Mouse (Mus musculus): ENCODE measurements around the gene Arid1a.

The Arid1a gene

GRCm38 (mm10) chr4:133750184-133750775, 6.3 kb downstream of the Arid1a start:
- CTCF ChIA-PET: interaction anchor here (0.9 kb wide), 1 partner anchor 14 kb away, joined by 11 read pairs; no protein-coding TSS in a partner anchor

GRCm38 (mm10) chr4:133735282-133735681, 21.3 kb downstream of the Arid1a start:
- CTCF ChIA-PET: interaction anchor here (0.6 kb wide), 1 partner anchor 298 kb away, joined by 4 read pairs; no protein-coding TSS in a partner anchor

- CTCF ChIA-PET: interaction anchor here (0.9 to 1.4 kb wide), 2 partner anchors 10 to 16 kb away, joined by 3 to 4 read pairs; no protein-coding TSS in a partner anchor
These were observed 26.4 kb downstream of the Arid1a start for GRCm38 (mm10) chr4:133730122-133730521.

- CTCF ChIA-PET: interaction anchor here (0.6 to 1.4 kb wide), 3 partner anchors 9 to 17 kb away, joined by 3 to 17 read pairs (median 4); no protein-coding TSS in a partner anchor
These were observed 27.0 kb downstream of the Arid1a start for GRCm38 (mm10) chr4:133729541-133730093.

GRCm38 (mm10) chr4:133729007-133729406, 27.6 kb downstream of the Arid1a start:
- CTCF ChIA-PET: interaction anchor here (0.6 to 1.4 kb wide), 2 partner anchors 9 to 12 kb away, joined by 4 to 17 read pairs; no protein-coding TSS in a partner anchor

- CTCF ChIA-PET: no interaction called here
These were observed 28.3 kb downstream of the Arid1a start for GRCm38 (mm10) chr4:133728256-133728655.

GRCm38 (mm10) chr4:133725706-133726105, 30.9 kb downstream of the Arid1a start:
- CTCF ChIA-PET: interaction anchor here (0.5 to 1.1 kb wide), 3 partner anchors 36 to 103 kb away, joined by 3 to 8 read pairs (median 4); no protein-coding TSS in a partner anchor

GRCm38 (mm10) chr4:133719791-133720190, 36.8 kb downstream of the Arid1a start:
- CTCF ChIA-PET: interaction anchor here (1.1 kb wide), 1 partner anchor 10 kb away, joined by 4 read pairs; no protein-coding TSS in a partner anchor

- CTCF ChIA-PET: no interaction called here
These were observed 43.8 kb downstream of the Arid1a start for GRCm38 (mm10) chr4:133712755-133713154.

GRCm38 (mm10) chr4:133711307-133712076, 45.1 kb downstream of the Arid1a start:
- CTCF ChIA-PET: no interaction called here

GRCm38 (mm10) chr4:133709395-133709794, 47.2 kb downstream of the Arid1a start:
- CTCF ChIA-PET: interaction anchor here (0.6 kb wide), 1 partner anchor 53 kb away, joined by 3 read pairs; no protein-coding TSS in a partner anchor

GRCm38 (mm10) chr4:133707464-133707863, 49.1 kb downstream of the Arid1a start:
- CTCF ChIA-PET: interaction anchor here (0.6 kb wide), 1 partner anchor 11 kb away, joined by 3 read pairs; no protein-coding TSS in a partner anchor

- CTCF ChIA-PET: interaction anchor here (0.6 kb wide), 1 partner anchor 12 kb away, joined by 3 read pairs; no protein-coding TSS in a partner anchor
These were observed 49.6 kb downstream of the Arid1a start for GRCm38 (mm10) chr4:133706956-133707355.

GRCm38 (mm10) chr4:133705062-133705461, 51.5 kb downstream of the Arid1a start:
- CTCF ChIA-PET: interaction anchor here (1.1 kb wide), 1 partner anchor 22 kb away, joined by 3 read pairs; no protein-coding TSS in a partner anchor

GRCm38 (mm10) chr4:133700905-133701368, 55.6 kb downstream of the Arid1a start:
- CTCF ChIA-PET: interaction anchor here (0.7 kb wide), 1 partner anchor 16 kb away, joined by 3 read pairs; no protein-coding TSS in a partner anchor

- CTCF ChIA-PET: interaction anchor here (0.7 kb wide), 1 partner anchor 134 kb away, joined by 3 read pairs; no protein-coding TSS in a partner anchor
These were observed 61.2 kb downstream of the Arid1a start for GRCm38 (mm10) chr4:133695363-133695762.

GRCm38 (mm10) chr4:133690252-133690651, 66.3 kb downstream of the Arid1a start:
- CTCF ChIA-PET: interaction anchor here (0.9 kb wide), 1 partner anchor 14 kb away, joined by 3 read pairs; no protein-coding TSS in a partner anchor

GRCm38 (mm10) chr4:133688417-133689067, 68.0 kb downstream of the Arid1a start:
- CTCF ChIA-PET: interaction anchor here (0.5 to 1.0 kb wide), 2 partner anchors 9 kb away, joined by 3 to 9 read pairs; no protein-coding TSS in a partner anchor

GRCm38 (mm10) chr4:133687126-133687525, 69.4 kb downstream of the Arid1a start:
- CTCF ChIA-PET: no interaction called here

- CTCF ChIA-PET: interaction anchor here (0.5 to 0.7 kb wide), 2 partner anchors 28 to 151 kb away, joined by 3 to 14 read pairs; no protein-coding TSS in a partner anchor
These were observed 70.1 kb downstream of the Arid1a start for GRCm38 (mm10) chr4:133686512-133686911.

Measured in spleen, embryonic (tissue).